In genomic region chr1:162738472-162738871, GRCm38 (mm10) we compare ENCODE assay signal across 9 mouse cellular contexts. TPM values are rescaled to one million over a fixed set of nuclear protein-coding genes. Genes with fewer than 3 reads are reported as not detected.
A peak's percentile ranks its signal among the peaks of the same experiment; 100 is the strongest.
DNase-seq lines count a peak whose midpoint lies in the region; ATAC-seq and TF ChIP-seq lines count a peak whose summit lies in the region.
"Had no signal": no experiment of that assay in that cellular context is flagged by ENCODE, and none has a peak within 500 bp of the region (broad histone marks: within the 10 kb centered on the region; RNA-seq: fewer than 3 reads in every experiment).

No protein-coding gene starts in this region.

- no peaks in the 10 kb centered on the region for H3K27me3 ChIP-seq in forebrain, embryonic 11.5 days (ENCODE audit: control insufficient read depth, insufficient read depth, low read length)
- H3K27me3 ChIP-seq in liver, embryonic 13.5 days: no peaks in the 10 kb centered on the region
- no peaks in the 10 kb centered on the region for H3K27me3 ChIP-seq in neural tube, embryonic 14.5 days (ENCODE audit: control insufficient read depth, insufficient read depth, low read length)

- H3K9me3 ChIP-seq in forebrain, embryonic 11.5 days (ENCODE audit: control insufficient read depth, low read length): no peaks in the 10 kb centered on the region
- no peaks in the 10 kb centered on the region for H3K9me3 ChIP-seq in liver, embryonic 13.5 days (replicated peaks)
- H3K9me3 ChIP-seq in neural tube, embryonic 14.5 days (ENCODE audit: control insufficient read depth, low read length): no peaks in the 10 kb centered on the region

- peak overlapping the region; percentile 67 for H3K4me3 ChIP-seq in layer of hippocampus, adult 2 months
- peak overlapping the region; percentile 98 for H3K4me3 ChIP-seq in forebrain, embryonic 11.5 days (ENCODE audit: low read depth, low read length)
- H3K4me3 ChIP-seq in liver, embryonic 13.5 days (replicated peaks): peak overlapping the region; percentile 98
- H3K4me3 ChIP-seq in neural tube, embryonic 14.5 days (ENCODE audit: low read depth, low read length): peak overlapping the region; percentile 86

- no peak for ATAC-seq in forebrain, embryonic 11.5 days (replicated peaks; ENCODE audit: low FRiP score)
- ATAC-seq in liver, embryonic 13.5 days (ENCODE audit: low read depth): no peak
- no peak for ATAC-seq in neural tube, embryonic 14.5 days (ENCODE audit: low read depth)
- no peak for ATAC-seq in granulocyte monocyte progenitor cell, adult 5-6 weeks (replicated peaks; ENCODE audit: poor library complexity, severe bottlenecking)
- no peak for ATAC-seq in erythroid progenitor cell, adult 5-6 weeks (replicated peaks; ENCODE audit: low FRiP score, poor library complexity, severe bottlenecking)

- peak overlapping the region; percentile 80 for H3K4me2 ChIP-seq in forebrain, embryonic 11.5 days (ENCODE audit: low read depth, low read length, severe bottlenecking)
- peak overlapping the region; percentile 88 for H3K4me2 ChIP-seq in liver, embryonic 13.5 days
- peak overlapping the region; percentile 75 for H3K4me2 ChIP-seq in neural tube, embryonic 14.5 days (ENCODE audit: low read depth, low read length)

- TF ChIP-seq CTCF in layer of hippocampus, adult 2 months (conservative IDR thresholded peaks at IDR 0.05): no peak

- 0 out of 2 replicates have a peak, but pooled peaks cover 4% of the 10 kb centered on the region for H3K4me1 ChIP-seq in forebrain, embryonic 11.5 days (replicated peaks; ENCODE audit: control insufficient read depth, insufficient read depth, low read length)
- H3K4me1 ChIP-seq in liver, embryonic 13.5 days (replicated peaks): peaks cover 58% of the 10 kb centered on the region
- peaks cover 16% of the 10 kb centered on the region; the same call in 1 of the 2 replicates for H3K4me1 ChIP-seq in neural tube, embryonic 14.5 days (ENCODE audit: control insufficient read depth, insufficient read depth, low read length)

- WGBS in forebrain, embryonic 11.5 days: 78% methylated on average over 2 of the region's 2 CpGs
- 23% methylated on average over 2 of the region's 2 CpGs for WGBS in liver, embryonic 13.5 days (ENCODE audit: insufficient replicate concordance)
- 49% methylated on average over 2 of the region's 2 CpGs for WGBS in neural tube, embryonic 14.5 days

- no peak overlapping the region for H3K27ac ChIP-seq in layer of hippocampus, adult 2 months
- H3K27ac ChIP-seq in forebrain, embryonic 11.5 days (ENCODE audit: low read depth, low read length): no peak overlapping the region
- no peak overlapping the region for H3K27ac ChIP-seq in liver, embryonic 13.5 days
- H3K27ac ChIP-seq in neural tube, embryonic 14.5 days (ENCODE audit: low read depth, low read length): no peak overlapping the region

- peak overlapping the region; percentile 91; the same call in 1 of the 2 replicates for H3K9ac ChIP-seq in forebrain, embryonic 11.5 days (ENCODE audit: low read length)
- H3K9ac ChIP-seq in liver, embryonic 13.5 days: peak overlapping the region; percentile 97
- peak overlapping the region; percentile 13; the same call in 1 of the 2 replicates for H3K9ac ChIP-seq in neural tube, embryonic 14.5 days (replicated peaks; ENCODE audit: low read depth, low read length)

- H3K36me3 ChIP-seq in forebrain, embryonic 11.5 days (ENCODE audit: control insufficient read depth, insufficient read depth, low read length): no peaks in the 10 kb centered on the region
- peaks cover 3% of the 10 kb centered on the region; the same call in 1 of the 2 replicates for H3K36me3 ChIP-seq in liver, embryonic 13.5 days
- no peaks in the 10 kb centered on the region for H3K36me3 ChIP-seq in neural tube, embryonic 14.5 days (ENCODE audit: control insufficient read depth, insufficient read depth, low read length)

- no peak for DNase-seq in layer of hippocampus, adult 2 months (ENCODE audit: low spot score in 2 of 2)
- no peak for DNase-seq in layer of hippocampus, adult 18-20 months (ENCODE audit: low spot score in 2 of 2)
- DNase-seq in forebrain, embryonic 11.5 days (ENCODE audit: low spot score): no peak
- no peak for DNase-seq in liver, embryonic 13.5 days
- DNase-seq in left cerebral cortex, adult 18-20 months (ENCODE audit: low spot score in 2 of 2): no peak
- DNase-seq: kidney, postnatal 4 days had no signal

RNA-seq across cellular contexts. Expression of gene Prrc2c, which starts 1.9 kb away (rescaled TPM):
- total RNA-seq in layer of hippocampus, adult 2 months (2021): 100 to 1,000 TPM; 177 to 199 TPM
- 100 to 1,000 TPM; 184 to 186 TPM for total RNA-seq in layer of hippocampus, adult 18-20 months (2021)
- 159 and 160 TPM in 2 replicates for polyA plus RNA-seq in forebrain, embryonic 11.5 days (2014; fragmentation: Nextera tagmentation; extraction: Ambion mirVana)
- 52.3 and 54.8 TPM in 2 replicates for polyA plus RNA-seq in liver, embryonic 13.5 days (2015; fragmentation: Nextera tagmentation; extraction: Ambion mirVana)
- 153 and 176 TPM in 2 replicates for polyA plus RNA-seq in neural tube, embryonic 14.5 days (2014; fragmentation: Nextera tagmentation; extraction: Ambion mirVana)
- 226 and 227 TPM in 2 replicates for total RNA-seq in granulocyte monocyte progenitor cell, adult 5-6 weeks (2014; fragmentation: Nextera tagmentation)
- total RNA-seq in granulocyte monocyte progenitor cell, adult 5-6 weeks (2017): 132 and 152 TPM in 2 replicates
- total RNA-seq in left cerebral cortex, adult 18-20 months (2021): 100 to 1,000 TPM; 180 to 183 TPM
- 117 and 134 TPM in 2 replicates for total RNA-seq in erythroid progenitor cell, adult 5-6 weeks (2015; ENCODE audit: low replicate concordance)
- 96.0 and 117 TPM in 2 replicates for total RNA-seq in erythroid progenitor cell, adult 5-6 weeks (2017; ENCODE audit: low replicate concordance)

Comparison
In these comparisons a context has a peak if more than half of its experiments do, and no peak if none do; other contexts are left out.
1. H3K9ac ChIP-seq: peak in every context shown above with its lines; median percentile 97 in liver, embryonic 13.5 days; 91 in forebrain, embryonic 11.5 days; 13 in neural tube, embryonic 14.5 days.